Mouse (Mus musculus): ENCODE measurements around the gene Akap13.

Akap13 gene

DNA sequence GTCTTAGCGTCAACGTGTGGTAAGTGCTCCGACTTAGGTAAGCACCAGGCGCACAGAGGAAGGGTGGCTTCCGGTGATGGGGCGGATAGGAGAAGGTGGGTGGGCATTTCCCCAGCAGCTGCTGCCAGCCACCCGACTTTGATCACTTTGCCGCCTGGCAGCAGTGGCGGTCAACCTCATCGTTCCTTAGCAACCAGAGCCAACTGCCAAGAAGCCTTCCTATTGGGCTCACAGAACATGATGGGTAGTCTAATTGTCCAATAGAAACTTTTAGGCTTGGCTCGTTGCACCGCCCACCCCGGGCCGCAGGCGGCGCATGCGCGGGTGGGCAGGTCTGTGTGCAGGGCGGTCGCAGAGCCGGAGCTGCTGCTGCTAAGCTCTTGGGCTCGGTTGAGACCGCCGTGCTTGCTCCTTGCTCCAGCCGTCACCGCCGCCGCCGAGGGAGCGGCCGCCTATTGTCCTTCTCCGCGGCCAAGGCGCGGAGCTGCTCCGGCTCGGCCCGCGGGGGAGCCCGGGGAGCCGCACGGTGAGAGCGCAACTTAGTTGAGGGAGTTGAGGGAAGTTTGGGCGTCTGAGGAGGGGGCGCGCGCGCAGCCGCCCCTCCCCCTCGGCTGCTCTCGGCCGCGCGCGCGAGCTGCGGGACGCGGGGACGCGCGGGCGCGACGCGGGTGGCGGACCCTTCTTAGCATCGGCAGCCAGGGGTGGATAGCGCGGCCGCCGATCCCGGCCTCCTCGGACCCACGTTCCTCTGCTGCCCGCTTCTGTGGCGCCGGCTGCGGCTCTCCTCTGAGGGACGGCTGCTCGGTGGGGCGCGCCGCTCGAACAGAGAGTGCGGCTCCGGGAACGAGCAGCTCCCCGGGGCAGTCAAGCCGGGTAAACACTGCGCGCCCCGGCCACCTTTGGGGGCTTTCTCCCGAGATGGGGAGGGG, at the start of gene Akap13:
Akap13 (plus strand) TSS at position 312 of the 929 bp plus-strand sequence.
- DNase-seq (ENCODE audit: low spot score), result peak; percentile 98

- DNase-seq (ENCODE audit: low spot score), result no peak
Observed at GRCm38 (mm10) chr7:75410641-75411040, 44.7 kb upstream of the Akap13 start.

- no peak for DNase-seq (ENCODE audit: low spot score)
Observed at GRCm38 (mm10) chr7:75411226-75411625, 44.1 kb upstream of the Akap13 start.

GRCm38 (mm10) chr7:75412011-75412510, 43.3 kb upstream of the Akap13 start:
- no peak for DNase-seq (ENCODE audit: low spot score)

DNA sequence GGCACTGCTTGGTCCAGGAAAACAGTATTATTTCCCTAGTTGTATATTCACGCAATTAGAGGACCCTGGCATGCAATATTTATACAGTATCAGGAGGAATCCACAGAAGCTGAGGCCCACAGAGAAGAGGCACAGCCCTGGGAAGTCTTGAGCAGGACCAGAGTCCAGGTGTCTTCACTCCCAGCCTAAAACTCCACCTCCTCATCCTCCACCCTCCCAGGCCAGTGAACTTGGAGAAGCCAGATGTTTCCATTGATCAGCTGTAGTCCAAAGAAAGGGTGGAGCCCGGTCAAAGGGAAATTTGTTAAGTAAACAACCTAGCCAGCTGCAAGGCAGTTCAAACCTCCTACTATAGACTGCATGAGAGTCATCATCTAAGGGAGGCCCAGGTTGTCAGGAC, 42.8 kb upstream of the Akap13 start:
- no peak for DNase-seq (ENCODE audit: low spot score)

GRCm38 (mm10) chr7:75413903-75414302, 41.4 kb upstream of the Akap13 start:
- peak; percentile 51 for DNase-seq (ENCODE audit: low spot score)

DNA sequence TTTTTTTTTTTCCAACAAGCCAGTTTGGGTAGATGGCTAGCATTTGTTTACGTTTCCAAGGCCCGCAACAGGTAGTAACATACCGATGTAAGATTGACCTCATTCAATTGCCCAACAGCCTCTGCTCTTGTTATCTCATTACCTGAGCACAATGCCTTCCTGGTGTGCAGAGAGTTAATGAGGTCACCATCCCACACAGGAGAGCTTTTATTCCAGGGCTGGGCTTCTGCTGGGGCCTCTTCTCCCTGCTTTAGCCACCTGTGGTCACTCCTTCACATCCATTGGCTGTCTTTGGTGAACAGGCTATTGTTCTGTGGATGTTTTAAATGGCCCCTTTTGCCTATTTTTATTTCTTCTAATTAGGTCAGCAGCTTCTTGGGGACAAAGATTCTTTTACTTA, 41.0 kb upstream of the Akap13 start:
- DNase-seq (ENCODE audit: low spot score), result peak; percentile 61

- DNase-seq (ENCODE audit: low spot score), result no peak
Observed at GRCm38 (mm10) chr7:75415166-75415881, 40.0 kb upstream of the Akap13 start.

DNA sequence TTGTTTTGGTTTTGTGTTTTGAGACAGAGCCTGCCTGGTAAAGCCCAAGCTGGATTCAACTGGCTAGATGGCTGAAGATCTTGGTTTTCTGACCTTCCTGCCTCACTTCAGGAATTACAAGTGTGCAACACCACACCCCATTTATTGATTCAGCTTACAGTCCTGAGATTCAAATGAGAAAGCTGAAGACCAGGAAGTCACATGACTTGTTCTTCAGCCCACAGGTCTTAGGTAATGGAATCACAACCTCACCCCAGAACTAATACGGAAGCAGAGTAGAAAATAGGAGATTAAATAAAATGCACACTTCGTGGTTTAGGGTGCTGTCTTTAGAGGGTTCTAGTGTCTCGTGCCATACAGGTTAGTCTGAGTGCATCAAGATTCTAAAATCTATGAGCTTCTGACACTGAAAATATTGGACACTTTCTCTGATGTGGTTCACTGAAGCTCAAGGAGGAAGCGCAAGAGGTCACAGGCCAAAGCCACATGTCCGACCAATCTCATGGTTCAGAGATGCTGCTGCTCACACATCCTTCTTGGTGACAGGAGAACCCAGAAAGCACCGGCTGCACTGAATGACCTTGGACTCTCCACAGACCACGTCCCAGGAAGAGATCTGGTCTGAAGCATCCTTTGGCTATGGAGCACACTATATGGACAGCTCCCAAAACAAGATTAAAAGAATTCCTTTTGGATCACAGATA, 39.3 kb upstream of the Akap13 start:
- no peak for DNase-seq (ENCODE audit: low spot score)

DNA sequence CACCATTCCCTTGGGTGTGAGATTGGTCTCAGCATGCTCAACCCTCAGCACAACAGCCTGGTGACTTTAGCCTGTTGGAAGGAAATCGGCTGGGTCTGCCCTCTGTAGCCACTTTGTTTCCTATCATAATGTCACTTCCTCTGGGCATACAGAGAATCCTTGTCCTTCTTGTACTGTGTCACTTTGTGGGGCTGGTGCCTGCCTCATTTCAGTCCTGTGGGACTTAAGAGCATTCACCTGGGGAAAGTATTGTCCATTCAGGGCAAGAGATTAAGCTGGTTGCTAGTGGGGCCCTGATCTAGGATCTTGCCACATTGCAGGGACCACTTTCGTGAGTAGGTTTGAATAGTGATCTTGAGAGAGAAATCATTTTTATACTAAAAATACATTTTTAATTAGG, 34.4 kb upstream of the Akap13 start:
- no peak for DNase-seq (ENCODE audit: low spot score)

DNA sequence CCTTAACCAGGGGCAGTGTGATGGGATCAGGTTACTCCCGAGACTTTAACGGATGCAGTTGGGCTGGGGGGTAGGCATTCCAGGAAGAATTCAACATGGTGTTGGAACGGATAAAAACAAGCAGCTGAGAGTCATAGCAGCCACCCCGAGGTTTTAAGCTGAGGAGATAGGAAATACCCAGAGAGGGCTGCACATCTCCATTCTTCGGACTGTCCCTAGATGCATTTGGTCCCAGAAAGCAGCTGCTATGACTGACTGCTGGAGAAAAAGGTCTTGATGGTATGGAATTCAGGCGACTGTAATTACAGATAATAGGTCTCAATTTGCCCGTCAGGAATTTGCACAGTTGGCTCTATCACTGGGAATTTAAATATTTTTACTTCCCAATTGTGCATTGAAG, 31.2 kb upstream of the Akap13 start:
- no peak for DNase-seq (ENCODE audit: low spot score)

DNA sequence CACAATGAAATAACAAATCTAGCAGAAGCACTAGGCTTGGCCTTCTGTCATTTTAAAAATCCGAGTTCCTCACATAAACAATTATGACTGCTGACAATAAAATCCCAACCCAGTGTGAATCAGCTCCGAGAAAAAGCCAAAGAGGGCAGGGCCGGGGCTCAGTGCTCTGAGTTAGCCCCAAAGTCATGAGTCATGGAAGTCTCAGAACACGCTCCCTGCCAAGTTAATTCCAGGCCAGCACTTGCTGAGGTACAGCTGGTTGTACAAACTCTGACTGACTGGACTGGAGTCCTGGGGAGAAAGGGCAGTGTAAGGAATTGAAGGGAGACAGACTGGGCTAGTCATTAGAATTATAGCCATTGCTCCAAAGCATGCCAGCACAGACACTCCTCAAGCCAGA, 28.0 kb upstream of the Akap13 start:
- no peak for DNase-seq (ENCODE audit: low spot score)

DNA sequence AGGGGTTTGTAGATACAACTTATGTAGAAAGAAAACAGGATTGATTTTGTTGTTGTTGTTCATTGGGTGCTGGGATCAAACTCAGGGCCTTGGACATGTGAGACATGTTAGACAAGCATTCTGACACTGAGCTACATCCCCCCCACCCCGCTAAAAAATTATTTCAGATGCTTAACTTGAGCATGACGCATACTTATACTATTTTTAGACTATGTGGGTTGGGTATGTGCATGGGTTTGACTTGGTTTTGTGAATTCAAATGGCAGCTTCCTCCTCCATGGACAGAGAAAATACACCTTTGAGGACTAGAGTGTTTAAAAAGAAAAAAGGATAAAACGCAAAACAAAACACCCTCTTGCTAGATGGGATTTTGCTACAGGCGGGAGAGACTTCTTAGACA, 26.4 kb upstream of the Akap13 start:
- no peak for DNase-seq (ENCODE audit: low spot score)

DNA sequence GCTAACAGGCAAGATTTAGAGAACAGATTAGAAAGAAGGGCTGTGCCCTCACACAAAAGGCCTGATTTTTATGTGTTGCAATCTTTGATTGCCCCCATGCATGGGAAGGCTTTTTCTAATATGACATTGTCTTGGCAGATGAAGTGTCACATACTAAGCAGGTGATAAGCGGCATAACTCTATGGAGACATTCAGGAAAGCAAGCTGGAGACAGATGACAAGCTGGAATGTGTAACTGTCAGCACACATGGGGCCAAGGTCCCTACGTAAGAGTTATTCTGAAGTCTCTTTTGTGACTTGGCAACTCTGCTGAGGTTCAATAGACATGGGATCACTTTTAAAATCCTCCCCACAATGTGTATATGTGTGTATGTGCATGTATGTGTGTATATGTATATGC, 24.8 kb upstream of the Akap13 start:
- DNase-seq (ENCODE audit: low spot score), result no peak

DNA sequence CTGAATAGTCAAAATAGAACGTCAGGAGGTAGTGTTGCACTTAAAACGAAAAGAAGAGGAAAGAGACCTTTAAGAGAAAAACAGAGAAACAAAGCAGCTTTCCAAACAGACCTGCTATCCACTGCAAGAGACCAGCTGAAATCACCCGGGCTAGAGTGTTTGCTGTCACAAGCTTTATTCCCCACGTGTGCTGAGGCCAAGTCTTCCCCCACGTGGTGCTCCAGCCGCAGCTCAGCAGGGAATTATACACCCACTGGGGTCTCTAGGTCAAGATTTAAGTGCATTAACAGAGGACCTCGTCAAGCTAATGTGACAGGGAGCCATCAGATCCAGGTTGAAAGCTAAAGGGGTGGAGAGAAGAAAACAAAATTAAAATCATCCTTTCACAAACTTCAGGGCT, 24.3 kb upstream of the Akap13 start:
- no peak for DNase-seq (ENCODE audit: low spot score)

DNA sequence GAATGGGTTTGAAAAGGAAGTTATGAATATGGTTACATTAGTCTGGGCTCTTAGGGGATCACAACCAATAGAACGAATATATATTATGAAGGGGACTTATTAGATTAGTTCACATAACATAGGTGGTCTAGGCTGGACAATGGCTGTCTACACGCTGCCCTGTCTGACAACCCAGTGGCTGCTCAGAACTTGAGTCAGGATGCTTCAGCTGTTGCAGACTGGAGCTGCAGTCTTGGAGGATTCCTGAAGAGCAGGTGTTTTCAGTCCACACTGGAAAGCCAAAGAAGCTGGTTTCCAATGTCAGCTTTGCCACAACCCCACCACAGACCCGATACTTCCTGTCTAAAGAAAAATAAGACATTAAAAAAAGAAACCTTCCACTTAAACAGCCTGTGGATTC, 23.3 kb upstream of the Akap13 start:
- no peak for DNase-seq (ENCODE audit: low spot score)

DNA sequence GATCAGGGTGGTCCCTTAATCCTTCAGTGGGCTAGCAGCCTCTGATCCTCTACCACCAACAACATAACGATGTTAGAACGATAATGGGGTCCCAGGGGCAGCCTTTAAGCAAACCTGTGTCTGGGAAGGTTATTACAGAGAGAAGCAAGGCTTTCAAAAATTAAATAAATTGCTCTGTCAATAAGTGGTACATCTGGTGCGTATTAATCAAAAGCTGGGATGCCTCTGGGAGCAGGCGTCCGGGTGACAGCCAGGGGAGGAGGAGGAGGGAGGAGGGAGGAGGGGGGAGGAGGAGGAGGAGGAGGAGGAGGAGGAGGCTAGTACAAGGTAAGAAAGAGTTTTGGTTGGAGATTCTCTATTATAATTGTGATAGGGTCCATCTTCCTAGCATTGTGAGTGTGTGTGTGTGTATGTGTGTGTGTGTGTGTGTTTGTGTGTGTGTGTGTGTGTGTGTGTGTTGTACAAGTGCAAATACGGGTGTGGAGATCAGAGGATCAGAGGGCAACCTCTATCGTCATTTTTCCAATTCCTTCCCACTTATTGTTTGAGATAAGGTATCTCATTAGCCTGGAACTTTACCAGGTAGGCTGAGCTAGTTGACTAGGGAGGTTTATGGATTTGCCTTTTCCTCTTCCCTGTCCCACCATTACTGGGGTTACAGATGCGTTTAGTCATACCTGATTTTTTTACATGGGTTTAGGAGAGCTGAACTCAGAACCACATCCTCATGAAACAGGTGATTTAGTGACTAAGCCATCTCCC, 18.7 kb upstream of the Akap13 start:
- DNase-seq (ENCODE audit: low spot score), result no peak

GRCm38 (mm10) chr7:75439570-75439969, 15.8 kb upstream of the Akap13 start:
- DNase-seq (ENCODE audit: low spot score), result no peak

GRCm38 (mm10) chr7:75440241-75440640, 15.1 kb upstream of the Akap13 start:
- DNase-seq (ENCODE audit: low spot score), result no peak

DNA sequence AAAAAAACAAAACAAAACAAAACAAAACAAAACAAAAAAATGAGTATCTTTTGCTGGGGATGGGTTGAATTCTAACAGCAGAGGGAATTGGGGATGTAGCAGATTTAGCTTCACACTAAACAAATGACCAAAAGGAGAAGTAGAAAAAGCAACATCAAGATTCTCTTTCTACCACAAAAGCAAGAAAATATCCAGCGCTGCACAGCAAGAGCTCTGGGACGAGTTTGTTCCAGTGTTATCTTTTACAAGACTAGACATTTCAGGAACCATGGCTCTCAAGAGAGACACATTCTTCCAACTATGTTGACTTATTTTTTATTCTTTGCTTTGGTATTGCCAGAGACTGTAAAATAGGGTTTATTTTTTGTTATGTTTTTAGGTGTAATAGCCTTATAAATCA, 13.4 kb upstream of the Akap13 start:
- DNase-seq (ENCODE audit: low spot score), result no peak

DNA sequence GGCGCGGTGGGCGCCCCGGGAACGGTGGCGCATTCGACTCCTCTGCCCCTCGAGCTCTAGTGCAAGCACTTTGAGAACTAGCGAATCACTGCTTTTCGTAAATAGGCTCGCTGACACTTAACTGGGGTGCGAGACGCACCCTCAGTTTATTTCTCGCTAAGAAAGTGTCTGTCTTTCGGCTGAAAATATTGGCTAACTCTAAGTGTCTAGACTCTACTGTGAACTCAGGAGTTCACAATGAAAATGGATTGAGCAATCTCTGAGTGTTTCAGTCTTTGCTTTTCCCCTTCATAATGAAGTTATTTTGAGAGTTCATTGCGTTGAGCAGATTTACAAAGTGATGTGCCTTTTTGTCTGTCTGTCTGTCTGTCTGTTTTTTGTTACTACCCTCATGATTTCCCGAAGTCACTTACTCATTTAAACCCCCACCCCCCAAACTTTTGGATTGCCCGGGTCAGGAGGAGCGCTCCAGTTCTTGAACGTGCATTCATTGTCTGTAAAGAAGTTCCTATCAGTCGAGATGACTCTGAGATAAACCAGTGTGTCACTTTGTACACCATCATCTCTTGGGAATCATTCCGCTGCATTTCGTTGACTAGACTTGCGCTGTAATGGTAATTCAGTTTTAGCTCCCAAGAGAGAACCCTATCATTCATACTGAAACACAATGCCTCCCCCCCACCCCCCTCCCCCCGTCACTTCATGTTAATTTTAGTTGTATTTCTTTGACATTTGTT, 986 bp downstream of the Akap13 start:
- DNase-seq (ENCODE audit: low spot score), result peak; percentile 36

All from retina, embryonic 14.5 days (tissue).